Mouse (Mus musculus) gastrocnemius, postnatal 36 days (tissue): ENCODE data around the gene Pex11b. TPM values are rescaled to one million over a fixed set of nuclear protein-coding genes. Genes with fewer than 3 reads are reported as not detected.
"Not testable (repeated sequence)": the region's sequence is repeated elsewhere in the genome, so short reads cannot be mapped to it uniquely, and the experiment has no call there.

Source experiments
- DNase-seq, 2 experiments: peaks; one replicate each; pipeline ENCODE4 v3.0.0; 2022
- intact Hi-C: fragments of 180-260 bp; cut with DNase I; formaldehyde crosslinking; loops from one replicate; pipeline ENCODE4 v1.15.1; 2025
- total RNA-seq, 2 experiments: library from RNA; stranded (reverse); gene quantifications; 2 replicates each; pipeline ENCODE4 v1.2.3; 2021

Pex11b gene
- total RNA-seq, 2 experiments from 2014 or later: 20.0 to 25.5 TPM

DNA sequence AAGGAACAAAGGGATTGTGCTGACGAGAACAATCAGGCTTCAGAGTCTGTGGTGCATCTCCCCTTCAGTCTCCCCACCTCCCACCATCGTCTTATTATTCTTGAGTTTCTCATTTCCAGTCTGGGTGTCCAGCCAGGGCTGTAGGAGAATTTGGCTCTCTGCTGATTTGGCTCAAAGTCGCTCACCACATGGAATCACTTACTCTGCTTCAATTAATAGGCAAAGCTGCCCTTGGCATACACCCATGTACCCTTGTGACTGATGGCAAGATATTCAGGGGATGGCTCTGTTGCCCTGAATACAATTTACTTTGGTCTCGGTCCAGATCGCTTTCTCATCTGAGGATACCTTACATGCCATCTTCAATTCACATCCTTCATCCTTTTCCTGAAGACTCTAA lies 31.9 kb upstream of the Pex11b start:
- no peak for DNase-seq
- intact Hi-C loops: no loop called here

DNA sequence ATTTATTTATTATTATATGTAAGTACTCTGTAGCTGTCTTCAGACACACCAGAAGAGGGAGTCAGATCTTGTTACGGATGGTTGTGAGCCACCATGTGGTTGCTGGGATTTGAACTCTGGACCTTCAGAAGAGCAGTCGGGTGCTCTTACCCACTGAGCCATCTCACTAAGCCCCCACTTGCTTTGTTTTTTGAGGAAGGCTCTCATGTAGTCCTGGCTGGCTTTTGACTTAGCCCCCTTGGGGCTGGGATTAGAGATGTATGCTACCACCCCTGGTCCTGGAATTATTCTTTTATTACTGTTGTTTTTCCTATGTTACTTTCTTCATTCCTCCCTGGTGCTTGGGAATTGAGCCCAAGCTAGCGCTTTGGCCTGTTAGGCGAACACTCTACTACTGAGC lies 29.2 kb upstream of the Pex11b start:
- DNase-seq, intact Hi-C loops: not testable (repeated sequence)

DNA sequence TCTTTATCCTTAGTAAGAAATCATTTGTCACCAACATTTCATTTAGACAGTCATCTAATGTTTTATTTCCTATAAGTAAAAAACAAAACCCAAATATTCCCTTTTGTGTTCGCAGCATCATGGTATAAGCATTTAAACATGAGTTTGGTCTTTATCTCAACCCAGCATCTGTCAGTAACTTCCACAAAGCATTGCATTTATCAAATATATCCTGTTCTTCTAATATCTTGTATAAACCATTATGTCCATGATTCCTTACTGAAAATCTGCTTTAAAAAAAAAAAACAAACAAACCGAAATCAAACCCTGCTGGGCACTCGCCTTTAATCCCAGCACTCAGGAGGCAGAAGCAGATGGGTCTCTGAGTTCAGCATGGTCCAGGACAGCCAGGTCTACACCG lies 28.6 kb upstream of the Pex11b start:
- intact Hi-C loops: no loop called here
- no peak for DNase-seq

DNA sequence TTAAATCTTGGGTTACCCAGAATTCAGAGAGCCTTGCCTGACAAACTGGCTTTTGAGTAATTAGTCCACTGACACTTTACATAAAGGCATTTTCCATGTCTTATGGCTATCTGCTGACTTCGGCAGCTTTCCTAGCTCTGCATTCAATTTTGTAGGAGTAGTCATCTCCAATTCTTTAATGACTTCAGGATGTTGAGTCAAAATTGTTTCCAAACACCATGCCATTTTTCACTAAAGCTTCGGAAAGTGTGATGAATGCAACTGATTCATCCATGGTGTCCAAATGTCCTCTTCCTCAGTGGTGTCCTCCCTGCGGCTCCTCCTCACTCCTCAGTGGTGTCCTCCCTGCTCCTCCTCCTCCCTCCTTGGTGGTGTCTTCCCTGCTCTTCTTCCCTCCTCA lies 17.2 kb upstream of the Pex11b start:
- intact Hi-C loops: no loop called here
- no peak for DNase-seq

DNA sequence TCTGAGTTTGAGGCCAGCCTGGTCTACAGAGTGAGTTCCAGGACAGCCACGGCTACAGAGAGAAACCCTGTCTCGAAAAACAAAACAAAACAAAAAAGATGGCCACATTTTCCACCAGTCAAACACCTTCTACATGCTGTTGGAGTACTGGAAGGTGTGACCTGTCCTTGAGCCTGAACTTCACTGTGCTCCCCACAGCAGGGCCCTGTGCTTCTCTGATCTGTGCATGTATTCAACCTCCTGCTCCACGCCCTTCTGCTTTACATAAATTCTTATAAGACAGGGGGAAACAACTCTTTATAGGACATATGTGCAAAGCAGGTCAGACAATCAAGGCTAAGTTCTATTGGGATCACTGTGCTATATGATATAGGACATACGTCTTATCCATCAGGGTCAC lies 12.0 kb upstream of the Pex11b start:
- no peak for DNase-seq
- intact Hi-C loops: no loop called here

DNA sequence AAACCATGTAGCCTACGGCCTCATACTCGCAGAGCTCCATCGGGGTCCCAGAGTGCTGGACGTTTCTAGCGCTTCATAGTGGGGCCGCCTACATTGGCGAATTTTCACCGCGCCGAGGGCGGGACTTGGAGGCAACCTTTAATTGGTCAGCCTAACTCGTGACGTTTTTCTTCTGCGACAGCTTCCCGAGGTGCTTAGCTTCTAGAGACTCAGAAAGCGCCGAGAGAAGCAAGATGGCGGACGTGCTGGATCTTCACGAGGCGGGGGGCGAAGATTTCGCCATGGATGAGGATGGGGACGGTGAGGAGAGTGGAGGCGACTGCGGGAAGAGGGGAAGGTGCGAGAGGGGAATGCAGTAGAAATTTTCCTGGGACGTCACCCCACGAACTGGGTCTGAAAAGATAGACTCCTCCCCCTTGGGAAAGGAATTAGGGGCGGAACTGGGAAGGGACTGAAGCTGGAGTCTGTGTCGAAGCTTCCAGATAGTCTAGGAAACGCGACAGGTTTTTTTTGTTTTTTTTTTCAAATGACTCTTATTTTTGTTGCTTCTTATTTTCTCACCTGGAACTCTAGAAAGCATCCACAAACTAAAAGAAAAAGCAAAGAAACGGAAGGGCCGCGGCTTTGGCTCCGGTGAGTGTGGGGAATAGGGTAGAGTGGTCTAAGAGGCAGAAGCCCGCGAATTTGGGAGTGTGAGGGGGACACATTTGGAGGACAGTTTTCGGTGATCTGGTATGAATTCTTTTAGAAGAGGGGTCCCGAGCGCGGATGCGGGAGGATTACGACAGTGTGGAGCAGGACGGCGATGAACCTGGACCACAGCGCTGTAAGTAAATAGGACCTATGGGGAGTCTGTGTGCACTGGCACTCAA lies 5.2 kb upstream of the Pex11b start, which contains the start of gene Rbm8a:
Rbm8a (plus strand) TSS at position 205 of the 872 bp plus-strand sequence.
- intact Hi-C loops: no loop called here
- peak; percentile 93 to 95 for DNase-seq

DNA sequence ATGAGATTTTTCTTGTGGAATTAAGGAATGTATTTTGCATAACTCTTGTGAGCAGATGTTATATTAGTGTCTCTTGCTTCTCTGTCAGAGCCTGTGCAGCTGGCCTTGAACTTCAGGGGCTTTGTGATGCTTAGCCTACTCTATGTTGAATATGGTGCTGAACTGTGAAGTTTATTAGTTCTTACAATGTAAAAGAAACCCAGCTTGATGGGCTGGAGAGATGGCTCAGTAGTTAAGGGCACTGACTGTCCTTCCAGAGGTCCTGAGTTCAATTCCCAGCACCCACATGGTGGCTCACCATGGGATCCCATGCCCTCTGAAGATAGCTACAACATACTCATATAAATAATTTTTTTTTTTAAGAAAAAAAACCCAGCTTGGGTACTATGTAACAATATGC lies 3.1 kb upstream of the Pex11b start:
- DNase-seq: no peak
- intact Hi-C loops: no loop called here

DNA sequence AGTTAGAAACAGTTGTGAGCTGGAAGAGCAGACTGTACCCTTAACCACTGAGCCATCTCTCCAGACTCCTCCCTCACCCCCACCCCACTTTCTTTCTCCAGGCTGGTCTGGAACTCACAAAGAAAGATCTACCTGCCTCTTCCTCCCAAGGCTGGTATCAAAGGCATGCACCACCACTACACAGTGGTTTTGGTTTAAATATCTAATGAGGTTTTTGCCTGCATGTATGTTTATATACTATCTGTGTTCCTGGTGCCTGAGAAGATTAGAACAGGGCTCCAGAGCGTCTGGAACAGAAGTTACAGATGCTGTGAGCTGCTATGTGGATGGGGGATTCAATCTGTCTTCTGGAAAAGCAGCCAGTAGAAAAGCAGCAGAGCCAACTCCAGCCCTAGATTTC lies 1.2 kb upstream of the Pex11b start:
- intact Hi-C loops: no loop called here

DNA sequence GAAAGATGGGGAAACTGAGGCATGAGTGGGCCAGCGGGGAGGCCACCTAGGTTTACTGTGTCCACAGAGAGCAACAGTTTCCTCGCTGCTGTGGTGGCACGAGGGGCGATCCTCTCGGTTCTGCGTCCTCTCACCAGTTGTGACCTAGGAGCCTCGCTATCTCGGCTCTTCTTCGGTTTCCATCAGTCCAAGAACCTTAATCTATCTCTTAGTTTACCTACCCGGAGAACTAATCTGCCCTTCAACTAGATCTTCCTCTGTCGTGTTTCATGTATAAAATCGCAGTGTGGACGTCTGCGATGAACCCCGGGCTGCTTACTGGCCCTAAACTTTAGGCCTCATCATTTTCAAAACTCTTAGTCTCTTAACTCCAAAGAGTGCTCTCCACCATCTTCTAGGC lies 730 bp downstream of the Pex11b start:
- intact Hi-C loops: loop anchor here (2.0 to 5.0 kb wide), 3 partner anchors 39 to 89 kb away; partner anchors contain the start of gene Ankrd34a
- DNase-seq: no peak

More for the DNA sequence above, 1.2 kb upstream of the Pex11b start:
- no peak for DNase-seq

DNA sequence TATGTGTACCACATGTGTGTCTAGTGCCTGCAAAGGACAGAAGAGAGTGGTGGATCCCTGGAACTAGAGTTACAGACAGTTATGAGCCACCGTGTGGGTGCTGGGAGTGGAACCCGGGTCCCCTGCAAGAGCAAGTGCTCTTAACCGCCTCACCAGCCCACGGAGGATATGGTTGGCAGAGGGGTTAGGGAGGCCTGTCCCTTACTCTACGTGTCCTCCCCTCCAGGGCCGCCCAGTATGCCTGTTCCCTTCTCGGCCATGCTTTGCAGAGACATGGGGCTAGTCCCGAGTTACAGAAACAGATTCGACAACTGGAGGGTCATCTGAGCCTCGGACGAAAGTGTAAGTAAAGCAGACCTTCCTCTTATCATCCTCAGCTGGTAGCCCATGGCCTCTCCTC lies 1.3 kb downstream of the Pex11b start:
- intact Hi-C loops: loop anchor here (2.0 to 5.0 kb wide), 3 partner anchors 39 to 90 kb away; partner anchors contain the start of gene Ankrd34a
- DNase-seq: no peak

DNA sequence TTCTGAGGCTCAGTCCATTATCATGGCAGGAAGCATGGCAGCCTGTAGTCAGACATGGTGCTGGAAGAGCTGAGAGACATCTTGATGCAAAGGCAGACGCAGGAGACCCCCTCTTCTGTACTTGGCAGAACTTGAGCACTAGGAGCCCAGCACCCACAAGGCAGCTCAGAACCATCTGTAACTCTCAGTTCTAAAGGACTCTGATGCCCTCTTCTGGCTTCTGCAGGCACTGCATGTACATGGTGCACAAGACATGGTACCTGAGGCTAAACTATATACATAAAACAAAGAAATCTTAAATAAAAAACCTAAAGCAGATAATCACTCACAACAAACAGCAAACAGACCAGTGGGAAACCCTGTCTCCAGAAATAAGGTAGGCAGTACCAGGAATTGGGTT lies 4.0 kb downstream of the Pex11b start:
- peak; percentile 48 to 51 for DNase-seq
- intact Hi-C loops: loop anchor here (5.0 kb wide), 2 partner anchors 42 to 57 kb away; partner anchors contain the start of gene Ankrd34a

DNA sequence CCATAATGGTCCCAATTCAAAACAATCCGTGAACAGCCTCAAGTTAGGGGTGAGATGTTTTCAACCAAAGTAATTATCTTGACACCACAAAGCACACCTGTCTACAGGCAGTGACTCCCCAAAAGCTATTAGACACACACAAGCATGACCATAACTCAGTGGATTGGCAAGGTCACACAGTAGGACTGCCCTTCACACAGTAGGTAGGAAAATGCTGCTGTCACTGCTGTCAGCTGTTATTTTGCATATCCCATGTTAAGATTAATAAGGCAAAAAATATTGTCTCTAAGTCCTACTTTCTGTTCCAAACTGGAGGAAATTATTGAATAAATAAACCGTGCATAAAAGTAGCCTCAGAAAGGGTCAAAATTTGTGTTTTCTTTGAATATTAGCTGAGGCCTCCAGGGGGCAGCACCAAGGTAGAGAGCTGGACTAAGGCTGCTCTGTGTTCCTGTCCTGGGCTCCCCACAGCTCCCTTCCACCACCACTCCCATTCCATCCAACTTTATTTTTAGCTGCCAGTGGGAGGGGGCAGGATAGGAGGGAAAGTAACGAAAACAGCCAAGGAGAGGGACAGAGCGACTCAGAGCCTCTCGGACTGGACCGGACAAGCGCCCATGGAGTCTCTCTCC lies 10.0 kb downstream of the Pex11b start, which contains the start of gene Itga10:
Itga10 (plus strand) TSS at position 567 of the 632 bp plus-strand sequence.
- DNase-seq: peak; percentile 28 to 44
- intact Hi-C loops: no loop called here

DNA sequence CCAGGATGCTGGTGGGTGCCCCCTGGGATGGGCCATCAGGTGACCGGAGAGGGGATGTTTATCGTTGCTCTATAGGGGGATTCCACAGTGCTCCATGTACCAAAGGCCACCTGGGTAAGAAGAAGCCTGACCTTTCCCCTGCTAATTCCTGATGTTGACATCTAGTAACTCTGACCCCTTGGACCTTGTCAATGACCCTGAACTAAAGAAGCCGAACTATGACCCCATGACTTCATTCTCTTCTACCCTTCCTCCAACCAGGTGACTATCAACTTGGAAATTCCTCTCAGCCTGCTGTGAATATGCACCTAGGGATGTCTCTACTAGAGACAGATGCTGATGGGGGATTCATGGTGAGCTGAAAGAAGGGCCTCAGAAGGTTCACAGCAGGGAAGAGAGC lies 12.2 kb downstream of the Pex11b start:
- intact Hi-C loops: no loop called here

DNA sequence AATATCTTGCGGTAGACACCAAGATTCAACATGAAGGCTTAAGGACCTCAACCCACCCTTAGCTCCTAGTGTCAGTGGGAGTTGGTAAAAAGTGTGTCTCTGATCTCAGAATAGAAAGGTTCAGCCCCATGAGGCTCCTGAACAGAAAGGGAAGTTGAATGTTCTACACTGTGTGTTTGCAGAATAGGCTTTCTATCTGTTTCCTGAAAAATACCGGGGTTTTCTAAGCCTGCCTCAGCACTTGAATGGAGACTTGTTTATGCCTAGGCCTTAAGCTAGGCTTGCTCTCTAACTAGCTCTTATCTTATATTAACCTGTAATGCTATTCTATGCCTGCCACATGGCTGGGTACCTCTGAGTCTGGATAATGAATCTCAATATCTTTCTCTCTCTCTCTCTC lies 25.7 kb downstream of the Pex11b start:
- intact Hi-C loops: loop anchor here (1.0 kb wide), 1 partner anchor 30 kb away; no protein-coding TSS in a partner anchor
- DNase-seq: no peak

More for the DNA sequence above, 12.2 kb downstream of the Pex11b start:
- no peak for DNase-seq

DNA sequence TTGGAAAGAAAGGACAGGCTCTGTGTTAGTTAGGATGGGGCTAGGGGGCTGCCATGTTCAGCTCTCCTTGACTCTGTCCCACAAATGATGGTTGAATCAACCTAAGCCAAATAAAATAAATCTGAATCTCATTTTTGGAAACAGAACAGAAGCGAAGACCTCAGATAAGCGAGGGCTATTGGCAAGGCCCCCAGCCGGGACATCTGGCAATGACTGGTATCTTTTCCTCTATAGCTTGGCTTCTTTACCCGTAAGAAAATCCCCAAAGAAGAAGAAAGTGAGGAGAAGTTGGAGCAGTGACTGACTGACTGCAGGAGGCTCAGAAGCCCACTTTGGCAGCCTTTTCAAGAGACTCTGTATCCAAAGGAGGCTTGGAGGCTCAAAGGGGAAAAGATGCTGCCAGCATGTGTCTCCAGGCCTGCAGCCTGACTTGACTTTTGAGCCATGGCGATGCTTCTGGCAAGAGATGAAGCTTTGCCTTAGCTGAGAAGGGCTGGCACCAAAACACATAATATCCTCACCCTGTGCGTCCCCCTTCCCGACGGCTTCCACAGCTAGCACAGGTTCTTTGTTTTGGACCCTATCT lies 27.6 kb downstream of the Pex11b start:
- intact Hi-C loops: no loop called here
- no peak for DNase-seq

DNA sequence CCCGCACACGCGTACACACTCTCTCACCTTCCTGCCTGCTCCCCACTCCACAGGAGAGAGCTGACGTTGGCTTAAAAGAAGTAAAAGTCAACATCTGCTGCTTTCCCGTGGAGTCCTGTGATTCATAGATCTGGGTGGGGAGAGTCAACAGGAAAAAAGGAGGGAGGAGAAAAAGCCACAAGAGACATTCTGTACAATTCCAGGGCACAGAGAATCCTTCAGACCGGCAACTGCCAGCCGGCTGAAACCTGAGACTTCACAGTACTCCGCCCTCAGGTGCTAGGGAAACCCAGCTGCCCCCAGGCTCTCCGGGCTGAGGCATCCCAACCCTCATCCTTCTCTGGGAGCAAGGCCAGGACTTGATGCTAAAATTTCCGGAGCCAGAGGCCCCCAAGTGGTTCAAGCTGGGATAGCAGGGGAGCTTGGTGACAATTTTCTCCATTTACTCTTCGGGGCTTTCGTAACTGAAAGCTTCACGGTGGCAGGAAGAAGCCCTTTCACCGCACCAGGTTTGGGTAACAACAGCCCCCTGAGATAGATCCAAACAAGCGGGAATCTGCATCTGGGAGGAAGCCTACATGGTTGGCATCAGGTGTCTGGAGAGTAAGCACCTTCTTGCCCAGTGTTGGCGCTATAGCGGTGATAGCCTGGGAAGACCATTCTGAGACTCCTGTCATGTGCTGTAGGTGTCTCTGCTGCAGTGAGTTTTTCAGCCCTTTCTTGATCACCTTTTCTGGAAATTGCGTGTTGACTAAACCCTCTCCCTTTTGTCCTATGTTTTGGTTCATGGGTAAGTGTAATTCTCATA lies 28.5 kb downstream of the Pex11b start:
- intact Hi-C loops: no loop called here
- peak; percentile 80 to 85 for DNase-seq

DNA sequence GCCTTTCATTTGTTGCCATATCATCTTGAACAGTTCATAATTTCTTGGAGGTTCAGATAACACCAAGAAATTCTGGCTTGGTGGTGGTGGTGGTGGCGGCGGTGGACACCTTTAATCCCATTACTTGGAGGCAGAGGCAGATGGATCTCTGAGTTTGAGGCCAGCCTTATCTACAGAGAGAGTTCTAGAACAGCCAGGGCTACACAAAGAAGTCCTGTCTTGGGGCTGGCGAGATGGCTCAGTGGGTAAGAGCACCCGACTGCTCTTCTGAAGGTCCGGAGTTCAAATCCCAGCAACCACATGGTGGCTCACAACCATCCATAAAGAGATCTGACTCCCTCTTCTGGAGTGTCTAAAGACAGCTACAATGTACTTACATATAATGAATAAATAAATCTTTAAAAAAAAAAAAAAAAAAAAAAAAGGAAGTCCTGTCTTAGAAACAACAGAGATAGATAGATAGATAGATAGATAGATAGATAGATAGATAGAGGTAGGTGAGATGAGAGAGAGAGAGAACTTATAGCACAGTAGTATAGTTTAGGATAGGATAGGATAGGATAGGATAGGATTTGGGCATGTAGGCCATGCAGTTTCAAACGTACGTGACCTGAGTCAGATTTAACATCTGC lies 30.7 kb downstream of the Pex11b start:
- intact Hi-C loops, DNase-seq: not testable (repeated sequence)

DNA sequence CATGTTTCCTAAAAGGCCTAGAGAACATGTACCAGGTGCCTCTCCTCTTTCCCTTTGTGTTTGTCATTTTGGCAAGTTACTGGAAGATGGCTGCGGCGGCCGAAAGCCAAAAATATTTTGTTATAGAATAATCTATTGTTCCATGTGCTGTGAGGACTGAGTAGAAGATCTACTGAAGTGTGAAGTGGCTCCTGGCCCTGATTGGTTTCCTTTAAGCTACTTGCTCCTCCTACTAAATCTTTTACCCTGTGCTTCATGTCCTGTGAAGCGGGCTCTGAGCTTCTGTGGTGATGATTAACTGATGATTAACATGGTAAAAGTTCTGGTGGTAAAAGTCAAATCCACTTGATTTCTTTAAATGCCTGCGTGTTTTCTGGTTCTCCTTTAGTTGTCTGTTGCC lies 31.7 kb downstream of the Pex11b start:
- intact Hi-C loops: no loop called here

DNA sequence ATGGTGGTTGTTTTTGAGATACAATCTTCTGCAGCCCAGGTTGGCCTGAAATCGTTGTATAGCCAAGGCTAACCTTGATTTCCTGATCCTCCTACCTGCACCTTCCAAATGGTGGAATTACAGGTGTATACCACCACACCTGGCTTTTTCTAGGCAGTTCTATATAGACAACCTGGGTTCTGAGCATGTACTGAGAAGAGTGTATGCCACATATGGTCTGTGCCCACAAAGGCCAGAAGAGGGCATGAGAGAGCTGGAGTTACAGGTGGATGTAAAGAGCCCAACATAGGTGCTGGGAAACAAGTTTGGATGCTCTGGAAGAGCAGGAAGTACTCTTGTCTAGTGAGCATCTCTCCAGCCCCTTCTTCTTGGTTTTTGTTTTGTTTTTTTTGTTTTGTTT lies 32.1 kb downstream of the Pex11b start:
- intact Hi-C loops: no loop called here
- no peak for DNase-seq

More for the DNA sequence above, 31.7 kb downstream of the Pex11b start:
- DNase-seq: no peak
